Mouse (Mus musculus): ENCODE data around the gene Bbs9.

DNA sequence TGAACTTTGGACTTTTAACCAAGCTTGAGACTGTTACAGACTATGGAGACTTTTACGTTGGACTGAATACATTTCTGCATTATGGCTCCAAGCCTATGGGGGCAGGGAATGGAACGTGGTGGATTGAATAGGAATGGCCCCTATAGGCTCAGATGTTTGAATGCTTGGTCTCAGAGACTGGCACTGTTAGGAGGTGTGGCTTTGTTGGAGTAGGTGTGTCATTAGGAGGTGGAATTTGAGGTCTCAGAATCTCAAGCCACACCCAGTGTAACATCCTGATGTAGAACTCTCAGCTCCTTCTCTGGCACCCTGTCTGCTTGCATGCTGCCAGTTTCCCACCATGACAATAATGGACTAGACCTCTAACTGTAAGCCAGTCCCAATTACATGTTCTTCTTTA, 42.3 kb upstream of the Bbs9 start:
- TF ChIP-seq CTCF (IDR thresholded peaks at IDR 0.05; ENCODE audit: control insufficient read depth, insufficient read depth, insufficient read length): no peak
- TF ChIP-seq MAX (IDR thresholded peaks at IDR 0.05): no peak
- no peak for TF ChIP-seq USF1 (IDR thresholded peaks at IDR 0.05; ENCODE audit: low read depth)
- TF ChIP-seq MYOD1 (IDR thresholded peaks at IDR 0.05; ENCODE audit: control insufficient read depth, insufficient read length, low read depth): no peak
- TF ChIP-seq MYOG (IDR thresholded peaks at IDR 0.05; ENCODE audit: control insufficient read depth, extremely low read depth, insufficient read length): no peak
- no peak for TF ChIP-seq FOSL1 (IDR thresholded peaks at IDR 0.05; ENCODE audit: insufficient read depth, low read length, poor library complexity, severe bottlenecking)
- no peak for TF ChIP-seq CEBPB (IDR thresholded peaks at IDR 0.05; ENCODE audit: low read depth)
